Mouse (Mus musculus) NIH3T3 (cell line): Measurements from ENCODE around the gene Tvp23a.

Experiments
- DNase-seq: peaks from one replicate; pipeline ENCODE4 v3.0.0-alpha.2; 2012; ENCODE audit warnings: low read depth

Gene Tvp23a

GRCm38 (mm10) chr16:10394699-10395540, 52.2 kb downstream of the Tvp23a start, which contains the start of gene Tekt5:
Tekt5 (minus strand) TSS chr16:10395490.
- DNase-seq, result no peak

DNA sequence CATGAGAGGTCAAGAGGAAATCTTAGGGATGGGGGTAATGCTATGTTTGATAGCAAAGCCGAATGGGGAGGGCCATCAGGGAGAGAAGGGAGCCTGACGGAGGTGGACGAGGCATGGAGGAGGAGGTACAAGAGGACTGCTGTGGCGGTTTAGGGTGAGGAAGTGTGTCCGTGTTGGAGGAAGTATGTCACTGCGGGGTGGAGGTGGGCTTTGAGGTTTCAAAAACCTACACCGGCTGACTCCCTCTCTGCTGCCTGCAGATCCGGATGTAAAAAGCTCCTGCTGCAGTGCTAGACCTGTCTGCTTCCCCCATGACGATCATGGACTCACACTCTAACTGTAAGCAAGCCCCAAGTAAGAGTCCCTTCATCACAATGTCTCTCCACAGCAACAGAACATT, 54.6 kb downstream of the Tvp23a start:
- DNase-seq, result no peak

DNA sequence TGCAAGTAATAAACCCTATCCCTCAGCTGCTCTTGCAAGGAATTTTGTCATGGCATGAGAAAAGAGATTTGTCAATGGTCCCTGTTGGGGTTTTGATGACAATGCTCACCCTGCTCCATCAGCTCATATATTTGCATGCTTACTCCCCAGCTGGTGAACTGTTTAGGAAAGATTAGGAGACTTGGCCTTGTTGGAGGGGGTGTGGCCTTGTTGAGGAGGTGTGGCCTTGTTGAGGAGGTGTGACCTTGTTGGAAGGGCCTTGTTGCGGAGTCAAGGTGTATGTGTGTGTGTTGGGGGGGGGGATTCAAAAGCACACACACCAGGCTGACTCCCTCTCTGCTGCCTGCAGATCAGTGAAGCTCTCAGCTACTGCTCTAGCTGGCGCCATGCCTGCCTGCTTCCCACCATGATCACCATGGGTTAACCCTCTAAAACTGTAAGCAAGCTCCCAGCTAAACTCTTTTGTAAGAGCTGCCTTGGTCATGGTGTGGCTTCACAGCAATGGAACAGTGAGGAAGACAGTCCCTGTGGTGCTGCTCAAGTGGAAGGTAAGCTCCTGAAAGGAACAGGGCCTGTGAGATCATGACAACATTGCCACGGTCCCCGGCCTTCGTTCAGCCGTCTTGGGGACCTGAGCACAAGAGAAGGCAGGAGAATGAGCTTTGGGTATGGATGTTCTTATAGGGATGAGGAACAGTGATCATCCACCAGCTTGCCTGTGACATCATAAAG, 58.4 kb downstream of the Tvp23a start:
- DNase-seq, result no peak

DNA sequence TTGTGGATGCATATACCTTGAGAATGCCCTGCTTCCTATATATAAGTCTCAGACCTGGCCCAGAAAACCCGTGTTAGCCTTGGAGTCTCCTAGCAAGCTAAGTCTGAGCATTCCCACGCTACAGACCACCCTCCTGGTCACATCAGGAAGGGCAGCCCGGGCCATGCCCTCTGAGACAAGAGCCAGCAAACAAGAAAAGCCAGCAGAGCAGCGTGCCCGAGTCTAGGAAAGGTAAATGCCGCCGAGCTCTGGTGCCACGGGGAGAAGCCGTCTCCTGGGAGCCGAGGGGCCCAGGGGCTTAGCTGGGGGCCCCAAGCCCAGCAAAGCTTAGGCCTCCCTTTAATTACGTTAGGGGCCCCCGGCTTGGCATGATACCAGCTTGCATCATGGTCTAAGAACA, 61.9 kb downstream of the Tvp23a start:
- DNase-seq, result no peak

DNA sequence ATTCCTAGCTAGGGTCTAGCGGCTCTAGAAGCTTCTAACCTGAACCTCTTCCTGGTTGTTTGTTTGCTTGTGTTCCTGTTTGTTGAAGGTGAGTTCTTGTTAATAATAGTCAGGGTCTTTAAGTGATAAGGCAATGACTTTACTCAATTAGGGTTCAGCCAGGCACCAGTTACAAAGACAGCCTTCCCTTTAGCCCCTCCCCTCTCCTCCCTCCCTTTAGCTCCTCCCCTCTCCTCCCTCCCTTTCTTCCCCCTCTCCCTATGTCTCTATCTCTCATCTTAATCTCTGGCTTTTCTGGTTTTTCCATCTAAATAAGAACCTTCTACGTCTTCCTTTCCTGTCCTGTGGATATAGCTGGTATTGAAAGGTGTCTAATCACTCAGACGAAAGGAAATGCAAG, 62.6 kb downstream of the Tvp23a start:
- no peak for DNase-seq

DNA sequence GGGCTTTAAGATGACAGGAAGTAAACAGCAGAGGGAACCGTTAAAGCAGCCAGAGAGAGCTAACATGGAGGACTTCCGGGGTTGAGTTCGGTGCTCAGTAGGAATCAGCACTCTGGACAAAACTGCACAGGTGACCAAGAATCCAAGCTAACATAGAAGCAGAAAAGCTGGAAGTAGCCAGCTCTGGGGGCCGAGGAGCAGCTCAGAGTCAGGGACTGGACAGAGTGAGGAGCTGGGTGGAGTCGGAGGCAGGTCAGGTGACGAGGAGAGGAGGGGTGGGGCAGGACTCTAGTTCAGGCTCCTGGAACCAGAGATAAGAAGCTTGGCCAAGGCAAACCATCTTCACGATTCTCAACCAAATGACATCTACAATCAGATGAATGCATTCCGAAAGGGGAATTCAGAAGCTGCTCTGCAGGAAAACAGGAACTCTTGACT, 63.1 kb downstream of the Tvp23a start:
- DNase-seq, result no peak

GRCm38 (mm10) chr16:10379531-10379930, 67.6 kb downstream of the Tvp23a start:
- DNase-seq, result no peak

DNA sequence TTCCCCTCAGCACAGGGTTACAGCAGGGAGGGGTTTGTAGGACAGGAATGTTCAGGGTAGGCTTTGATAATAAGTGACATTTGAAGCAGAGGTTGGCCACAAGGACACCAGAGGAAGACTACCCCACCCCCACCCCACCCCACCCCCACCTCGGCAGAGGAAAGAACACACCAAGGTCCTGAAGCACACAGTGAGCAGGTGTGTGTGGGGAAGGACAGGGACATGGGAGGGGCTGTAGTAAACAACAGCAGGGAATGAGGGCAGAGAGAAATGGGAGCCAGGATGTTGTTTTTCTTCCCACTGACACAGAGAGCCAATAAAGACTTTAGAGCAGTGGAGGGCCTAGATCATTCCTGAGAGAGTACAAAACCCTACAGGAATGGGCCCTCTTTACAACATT, 69.9 kb downstream of the Tvp23a start:
- DNase-seq, result no peak

DNA sequence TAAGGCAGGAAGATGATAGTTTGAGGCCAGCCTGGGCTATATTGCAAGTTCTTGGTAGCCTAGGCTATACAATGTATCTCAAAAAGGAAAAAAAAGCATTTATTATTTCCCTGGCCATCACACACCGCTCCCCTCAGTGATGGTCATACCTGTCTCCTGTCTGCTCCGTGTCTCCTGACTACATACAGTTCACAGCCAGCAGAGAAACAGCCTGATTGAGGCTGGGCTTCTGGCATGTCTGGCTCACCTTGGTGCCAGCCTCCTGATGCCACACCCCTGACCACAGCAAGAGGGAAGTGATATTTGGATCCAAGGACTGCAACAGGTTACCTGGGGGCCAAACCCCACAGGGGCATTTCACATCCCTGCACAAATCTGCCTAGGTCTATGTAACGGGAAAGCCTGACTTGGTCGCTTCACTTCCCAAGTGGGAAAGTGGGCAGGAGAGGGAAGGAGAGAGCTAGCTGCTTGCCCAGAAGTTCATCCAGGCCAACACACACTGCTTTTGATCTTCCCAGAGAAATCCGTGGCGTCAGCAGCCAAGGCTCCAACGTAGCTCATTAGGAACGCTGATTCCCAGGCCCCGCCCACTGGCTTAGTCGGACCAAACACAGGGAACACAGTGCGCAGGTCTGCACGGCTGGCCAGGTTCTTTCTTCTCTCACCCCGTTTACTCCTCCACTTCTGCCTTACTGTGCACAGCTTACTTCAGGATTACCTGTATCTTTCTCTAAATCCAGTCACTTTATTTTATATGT, 72.7 kb downstream of the Tvp23a start:
- no peak for DNase-seq

GRCm38 (mm10) chr16:10372372-10372771, 74.8 kb downstream of the Tvp23a start:
- no peak for DNase-seq
